8 mouse cellular contexts compared by ENCODE assay signal in the genomic region with DNA sequence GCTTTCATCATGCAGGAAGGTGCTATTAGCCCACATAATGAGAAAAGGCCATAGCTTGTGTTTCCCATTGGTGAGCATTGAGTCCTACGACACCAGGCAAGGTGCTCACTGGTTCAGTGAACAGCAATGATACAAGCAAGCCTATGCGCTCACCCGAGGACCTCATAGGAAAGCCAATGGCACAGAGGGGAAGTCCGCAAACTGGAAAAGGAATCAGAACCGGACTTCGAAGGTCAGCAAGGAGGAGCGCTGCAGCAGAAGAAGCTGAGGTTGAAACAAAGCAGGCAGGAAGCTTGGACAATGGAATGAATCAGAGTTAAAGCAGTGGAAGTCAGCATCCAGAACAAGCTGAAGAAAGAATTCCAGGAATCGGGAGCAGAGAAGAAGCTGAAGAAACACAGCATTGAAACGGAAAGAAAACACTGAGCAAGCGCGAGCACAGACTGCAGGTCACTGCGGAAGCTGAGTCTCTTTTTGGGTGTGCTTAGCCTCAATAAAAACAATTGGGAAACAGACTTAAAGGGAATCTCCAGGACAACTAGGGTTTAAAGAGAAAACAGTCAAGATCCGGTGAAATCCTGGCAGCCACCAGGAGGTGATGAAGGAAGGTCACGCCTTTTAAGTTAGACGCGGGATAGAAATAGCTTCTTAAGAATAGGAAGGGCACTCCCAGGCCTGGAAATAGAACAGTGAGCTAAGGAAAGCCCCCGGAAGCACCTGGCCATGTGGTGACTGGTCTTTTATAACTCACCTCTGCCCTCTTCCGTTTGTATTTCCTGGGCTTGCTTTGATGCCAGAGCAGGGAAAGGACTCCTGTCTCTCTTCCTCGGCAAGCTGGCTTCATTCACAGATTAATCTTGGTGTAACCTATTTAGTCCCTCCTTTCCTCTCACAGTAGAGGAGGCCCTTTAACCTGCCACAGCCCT.
DNase-seq lines count a peak whose midpoint lies in the region; ATAC-seq lines count a peak whose summit lies in the region.

No protein-coding gene starts in this region.

- ATAC-seq in frontal cortex, adult (ENCODE audit: low TSS enrichment) = no peak; the same call in 1 of the 2 replicates

- peak; percentile 15 for DNase-seq in gastrocnemius, adult 18-20 months (ENCODE audit: low spot score)
- no peak for DNase-seq in gastrocnemius, postnatal 10 days
- DNase-seq in heart, adult 8-10 months (ENCODE audit: low spot score) = peak; percentile 78
- DNase-seq in kidney, postnatal 10 days = peak; percentile 59
- DNase-seq in naive thymus-derived CD4-positive, alpha-beta T cell, adult 2 months (ENCODE audit: low read depth) = peak; percentile 63
- DNase-seq in frontal cortex, postnatal 25 days (ENCODE audit: low spot score in 2 of 2) = no peak
- DNase-seq in cerebellum, postnatal 10 days = no peak

Comparison
In these comparisons a context has a peak if more than half of its experiments do, and no peak if none do; other contexts are left out.
1. DNase-seq: peak in gastrocnemius, adult 18-20 months (single experiment), heart, adult 8-10 months (single experiment), kidney, postnatal 10 days (single experiment) and naive thymus-derived CD4-positive, alpha-beta T cell, adult 2 months (single experiment); none in gastrocnemius, postnatal 10 days (single experiment), frontal cortex, postnatal 25 days (0 of 2) and cerebellum, postnatal 10 days (0 of 2).